Mouse (Mus musculus) heart, postnatal 14 days (tissue): ENCODE results near the gene Capn7. TPM values are rescaled to one million over a fixed set of nuclear protein-coding genes. Genes with fewer than 3 reads are reported as not detected.

ENCODE experiments used
- DNase-seq, 2 experiments: peaks; one replicate each; pipeline ENCODE4 v3.0.0; 2021 to 2022
- intact Hi-C: fragments of 180-260 bp; cut with DNase I; formaldehyde crosslinking; loops from one replicate; pipeline ENCODE4 v1.15.1; 2025
- total RNA-seq, 2 experiments: library from RNA; stranded (reverse); gene quantifications; 2 replicates each; pipeline ENCODE4 v1.2.3; 2021

Gene Capn7
- total RNA-seq, 2 experiments from 2014 or later = 31.3 to 31.5 TPM

- no peak for DNase-seq
- intact Hi-C loops = no loop called here
Measured at GRCm38 (mm10) chr14:31345367-31345766, 8.9 kb downstream of the Capn7 start.

DNA sequence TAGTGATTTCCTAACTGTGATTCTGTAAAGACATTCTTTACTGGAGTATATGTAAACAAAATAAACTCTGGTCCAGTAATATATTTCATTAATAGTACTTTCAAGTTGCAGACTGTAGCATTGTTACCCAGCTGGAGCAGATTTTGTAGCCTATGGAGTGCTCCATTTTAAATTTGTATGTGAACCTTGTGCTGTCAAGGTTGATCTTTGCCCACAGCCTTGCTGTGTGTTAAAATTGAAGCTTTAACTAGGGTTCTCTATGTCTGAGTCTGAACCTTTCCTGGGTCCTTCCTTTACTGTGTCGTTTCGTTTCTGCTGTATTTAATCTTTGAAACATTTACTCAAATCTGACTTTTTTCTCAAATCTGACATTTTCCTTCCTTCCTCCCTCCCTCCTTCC is 25.8 kb downstream of the Capn7 start:
- DNase-seq = no peak
- intact Hi-C loops = loop anchor here (2.0 to 10.0 kb wide), 2 partner anchors 111 to 243 kb away; no protein-coding TSS in a partner anchor

DNA sequence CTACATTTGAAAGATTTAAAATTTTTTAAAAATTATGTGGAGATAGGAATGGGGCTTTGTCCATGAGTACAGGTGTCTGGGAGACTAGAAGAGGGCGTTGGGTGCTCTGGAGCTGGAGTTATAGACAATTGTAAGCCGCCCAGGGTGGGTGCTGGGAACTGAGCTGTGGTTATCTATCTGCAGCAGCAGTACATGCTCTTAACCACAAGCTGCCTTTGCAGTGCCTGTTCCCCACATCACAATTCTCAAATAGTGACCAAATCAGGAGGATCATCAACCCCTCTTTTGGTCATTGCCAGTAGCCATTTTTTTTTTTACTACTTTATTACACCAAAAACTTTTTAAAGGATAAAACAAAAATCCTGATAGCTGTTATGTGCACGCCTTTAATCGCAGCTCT is 28.2 kb downstream of the Capn7 start:
- no peak for DNase-seq
- intact Hi-C loops = loop anchor here (10.0 kb wide), 1 partner anchor 240 kb away; no protein-coding TSS in a partner anchor

DNA sequence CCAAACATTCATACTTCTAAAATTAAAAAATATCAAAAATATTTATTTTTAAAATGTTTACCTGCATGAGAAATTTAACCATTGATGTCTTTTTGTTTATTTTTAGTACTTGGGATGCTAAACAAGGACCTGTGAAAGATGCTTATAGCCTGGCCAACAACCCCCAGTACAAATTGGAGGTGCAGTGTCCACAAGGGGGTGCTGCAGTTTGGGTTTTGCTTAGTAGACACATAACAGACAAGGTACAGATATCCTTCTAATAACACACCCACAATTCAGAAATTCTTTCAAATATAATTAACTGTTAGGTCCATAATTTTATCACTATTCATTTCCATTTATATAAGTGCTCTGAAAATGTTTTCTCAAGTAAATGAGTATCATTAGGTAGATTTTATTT is 28.9 kb downstream of the Capn7 start:
- peak; percentile 77 to 84 for DNase-seq
- intact Hi-C loops = loop anchor here (10.0 kb wide), 1 partner anchor 239 kb away; no protein-coding TSS in a partner anchor

DNA sequence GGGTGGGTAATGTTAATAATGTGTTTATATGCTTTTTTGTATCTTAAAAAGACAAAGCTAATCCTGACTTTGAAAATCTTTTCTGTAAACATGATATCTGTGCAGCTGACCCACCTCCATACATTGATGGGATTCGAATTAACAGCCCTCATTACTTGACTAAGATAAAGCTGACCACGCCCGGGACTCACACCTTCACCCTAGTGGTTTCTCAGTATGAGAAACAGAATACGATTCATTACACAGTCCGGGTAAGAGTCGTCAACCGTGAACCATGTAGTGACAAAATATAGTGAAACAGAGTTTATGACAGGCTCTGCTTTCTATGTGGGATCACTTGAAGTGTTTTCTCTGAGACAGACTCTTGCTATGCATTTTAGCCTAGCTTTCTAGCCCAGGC is 31.5 kb downstream of the Capn7 start:
- DNase-seq = no peak
- intact Hi-C loops = loop anchor here (10.0 kb wide), 1 partner anchor 237 kb away; no protein-coding TSS in a partner anchor

- intact Hi-C loops = loop anchor here (10.0 kb wide), 1 partner anchor 235 kb away; no protein-coding TSS in a partner anchor
- DNase-seq = no peak
Measured at GRCm38 (mm10) chr14:31369377-31369776, 32.9 kb downstream of the Capn7 start.

DNA sequence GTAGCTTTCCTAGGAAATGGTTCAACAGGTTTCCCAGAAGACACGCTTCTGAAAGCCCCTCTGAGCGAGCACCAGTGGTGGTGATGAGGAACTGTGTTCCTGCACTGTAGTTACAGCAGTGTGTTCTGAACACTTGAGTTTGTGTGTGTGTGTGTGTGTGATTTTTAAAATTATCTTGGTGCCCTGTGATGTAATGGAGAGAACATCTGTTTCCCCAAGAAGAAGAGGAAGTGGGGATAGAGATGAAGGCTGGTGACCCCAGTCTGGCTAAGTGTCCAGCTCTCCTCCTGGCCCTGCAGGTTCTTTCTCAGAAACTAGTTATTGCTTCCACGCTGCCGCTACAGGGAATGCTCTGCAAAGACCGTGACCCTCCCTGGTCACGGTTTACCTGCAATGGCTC is 38.0 kb downstream of the Capn7 start:
- intact Hi-C loops = no loop called here

GRCm38 (mm10) chr14:31376331-31376730 is 39.9 kb downstream of the Capn7 start:
- intact Hi-C loops = no loop called here
- DNase-seq = no peak

More for the DNA sequence above, 38.0 kb downstream of the Capn7 start:
- no peak for DNase-seq

DNA sequence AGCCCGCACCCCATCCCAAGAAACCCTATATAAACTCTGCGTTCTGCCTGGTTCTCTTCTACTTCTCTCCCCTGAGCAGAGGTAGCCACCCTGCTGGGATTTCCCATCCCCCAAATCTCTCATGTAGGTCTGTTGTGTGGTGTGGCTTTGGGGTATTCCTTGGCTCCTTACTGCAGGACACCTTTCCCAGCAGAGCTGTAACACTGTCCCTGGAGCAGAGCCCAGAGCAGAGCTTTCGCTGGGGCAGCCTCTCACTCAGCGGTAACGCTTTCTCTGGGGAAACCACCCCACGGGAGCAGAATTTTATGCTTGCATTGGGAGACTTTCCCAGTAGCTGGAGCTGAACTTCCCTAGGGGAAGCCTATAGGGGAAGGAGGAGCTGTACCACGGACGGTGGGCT is 45.8 kb downstream of the Capn7 start:
- intact Hi-C loops = no loop called here
- DNase-seq = no peak

DNA sequence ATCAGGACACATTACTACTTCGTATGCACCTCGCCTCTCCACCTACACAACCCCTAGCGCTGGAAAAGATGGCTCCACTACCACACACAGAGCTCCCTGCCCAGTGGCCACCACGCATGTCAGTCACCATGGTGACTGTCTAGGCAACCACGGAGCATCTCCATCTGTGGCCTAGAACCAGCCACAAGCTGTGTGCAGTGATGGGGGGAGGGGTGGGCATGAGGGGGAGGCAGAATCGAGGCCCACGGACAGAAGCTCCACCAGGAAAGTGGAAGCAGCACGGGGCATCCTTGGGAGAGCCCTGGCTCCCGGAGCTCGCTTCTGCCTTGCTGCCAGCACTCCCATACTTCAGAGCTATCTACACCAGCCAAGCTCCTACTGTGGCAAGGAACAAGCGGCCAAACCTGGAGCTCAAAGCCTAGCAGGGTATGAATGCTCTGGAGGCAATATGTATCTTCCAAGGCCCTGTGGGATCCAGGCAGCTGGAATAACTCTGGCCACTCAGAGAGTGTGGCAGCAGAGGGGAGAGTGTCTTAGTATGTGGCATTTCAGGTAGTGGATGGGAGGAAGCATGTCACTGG is 47.1 kb downstream of the Capn7 start:
- intact Hi-C loops = no loop called here
- no peak for DNase-seq

GRCm38 (mm10) chr14:31384366-31385323 is 48.2 kb downstream of the Capn7 start:
- intact Hi-C loops = no loop called here
- peak; percentile 63 to 73 for DNase-seq

- no peak for DNase-seq
- intact Hi-C loops = no loop called here
Measured at GRCm38 (mm10) chr14:31385406-31385805, 49.0 kb downstream of the Capn7 start.

DNA sequence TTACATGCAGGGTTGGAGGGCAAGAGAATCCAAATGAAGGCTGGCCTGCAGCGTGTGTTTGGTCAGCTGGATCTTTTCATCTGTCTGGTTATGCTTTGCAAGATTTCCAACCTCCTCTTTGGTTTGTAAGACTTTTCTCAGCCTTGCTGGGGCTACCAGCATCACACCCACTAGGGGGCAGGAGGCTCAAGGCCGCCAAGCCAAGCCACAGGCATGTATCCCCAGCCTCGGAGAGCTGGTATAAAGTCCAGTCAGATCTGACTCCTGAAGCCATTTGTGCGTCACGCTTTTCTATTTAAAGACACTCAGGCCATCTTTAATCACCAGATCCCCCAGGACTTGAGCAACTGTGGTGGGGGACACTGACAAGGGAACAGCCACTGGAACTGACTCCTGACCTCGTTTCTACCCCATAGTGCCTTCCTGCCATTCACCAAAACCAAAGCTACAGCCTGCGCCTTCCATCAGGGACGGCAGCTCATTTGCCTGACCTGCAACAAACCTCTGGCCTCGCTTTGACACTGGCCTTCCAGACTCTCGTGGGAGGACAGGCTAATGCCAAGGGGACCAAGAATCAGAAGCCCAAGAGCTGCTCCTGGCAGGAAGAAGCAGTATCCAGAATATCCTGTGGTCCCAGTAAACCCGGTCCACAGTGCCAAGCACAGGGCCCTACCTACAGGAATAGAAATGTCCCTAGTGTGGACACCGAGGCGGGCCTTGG is 49.7 kb downstream of the Capn7 start:
- intact Hi-C loops = loop anchor here (1.0 kb wide), 2 partner anchors 50 to 86 kb away; partner anchors contain the start of gene Sh3bp5
- peak; percentile 85 to 90 for DNase-seq

DNA sequence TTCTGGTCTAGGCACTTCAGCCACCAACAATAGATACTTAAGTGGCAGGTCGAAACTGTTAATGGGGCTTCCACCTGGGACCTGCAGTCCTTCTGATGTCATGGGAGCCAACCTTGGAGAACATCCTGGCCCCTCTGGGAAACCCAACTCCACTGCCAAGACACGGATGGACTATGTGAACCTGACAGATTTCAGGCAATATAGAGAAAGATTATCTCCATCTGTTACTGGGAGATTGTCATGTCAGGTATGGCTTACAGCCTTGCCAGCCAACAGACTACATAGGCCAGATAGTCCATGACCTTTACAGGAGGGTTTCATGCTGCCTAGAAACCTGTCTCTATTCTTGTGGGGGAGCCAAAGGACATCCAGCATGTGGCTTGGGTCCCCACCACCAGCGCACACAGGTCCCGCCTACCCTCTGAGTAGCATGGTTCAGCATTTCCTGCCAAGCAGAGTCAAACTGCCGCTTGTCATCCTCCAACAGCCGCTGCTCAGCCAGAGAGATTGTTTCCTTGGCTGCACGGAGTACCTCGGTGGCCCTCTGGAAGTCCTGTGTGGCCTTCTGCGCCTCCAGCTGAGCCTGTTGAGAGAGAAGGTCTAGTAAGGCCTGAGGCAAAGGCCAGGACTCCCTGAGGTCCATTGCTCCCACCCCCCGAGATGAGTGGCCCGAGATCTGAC is 51.0 kb downstream of the Capn7 start:
- intact Hi-C loops = no loop called here
- no peak for DNase-seq

DNA sequence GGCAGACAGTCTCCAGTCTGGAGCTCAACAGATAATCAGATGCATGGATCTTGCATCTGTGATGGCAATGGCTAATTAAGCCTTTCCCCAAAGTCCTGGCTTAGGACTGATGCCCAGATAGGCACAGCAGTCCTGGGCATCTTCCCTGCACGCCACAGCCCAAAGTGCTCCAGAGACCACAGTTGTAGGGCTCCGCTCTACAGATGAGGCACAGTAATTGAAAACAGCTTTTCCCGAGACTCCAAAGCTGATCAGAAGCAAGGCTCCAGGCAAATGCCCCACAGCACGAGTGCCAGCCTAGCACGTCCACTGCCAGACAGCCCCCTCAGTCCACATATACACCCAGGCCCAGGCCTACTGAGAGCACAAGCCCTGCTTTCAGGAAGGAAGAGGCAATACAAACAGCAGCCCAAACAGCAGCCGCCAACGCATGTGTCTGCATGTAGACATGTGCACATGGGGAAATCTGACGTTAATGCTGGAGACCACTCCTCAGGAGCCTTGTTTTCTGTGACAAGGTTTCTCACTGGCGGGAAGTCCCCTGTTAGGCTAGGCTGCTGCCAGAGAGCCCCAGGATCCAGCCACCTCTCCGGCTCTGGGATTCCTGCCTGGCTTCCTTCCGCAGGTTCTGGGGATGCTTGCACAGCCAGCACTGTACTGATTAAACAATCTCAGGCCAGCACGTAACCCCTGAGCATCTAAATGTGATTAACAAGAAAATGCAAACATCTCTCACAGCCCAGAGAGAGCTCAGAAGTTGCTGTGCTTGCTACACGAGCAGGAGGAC is 51.8 kb downstream of the Capn7 start:
- DNase-seq = no peak
- intact Hi-C loops = no loop called here

DNA sequence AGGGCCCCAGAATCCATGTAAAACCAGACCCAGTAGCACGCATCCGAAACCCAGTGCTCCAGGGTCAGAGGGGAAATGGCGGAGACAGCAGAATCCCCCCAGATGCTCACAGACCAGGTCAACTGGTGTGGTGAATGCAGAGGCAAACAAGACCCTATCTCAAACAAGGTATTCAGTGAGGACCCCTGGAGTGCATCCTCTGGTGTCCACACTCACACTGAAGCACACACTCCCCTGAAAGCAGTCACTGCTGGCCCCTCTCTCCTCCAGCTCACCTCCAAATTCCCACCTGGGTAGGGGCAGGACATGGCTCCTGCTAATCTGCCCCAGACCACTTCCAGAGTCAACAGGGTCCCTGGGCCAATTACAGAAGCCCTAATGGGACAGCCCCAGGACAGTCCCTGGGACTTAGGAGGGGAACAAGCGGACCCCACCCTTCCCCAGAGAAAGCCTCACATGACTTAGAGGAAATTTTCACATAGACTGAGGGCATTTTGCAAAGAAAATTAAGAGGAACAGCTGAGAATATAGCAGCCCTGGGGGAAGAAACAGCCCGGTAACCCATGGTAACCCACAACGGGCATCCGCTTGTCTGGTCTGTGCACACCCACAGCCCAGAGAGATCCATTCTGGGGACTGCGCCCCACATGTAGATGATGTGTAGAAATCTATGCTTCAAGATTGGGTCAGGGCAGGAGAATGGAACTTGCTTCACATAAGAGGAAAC is 53.1 kb downstream of the Capn7 start:
- intact Hi-C loops = no loop called here
- no peak for DNase-seq

DNA sequence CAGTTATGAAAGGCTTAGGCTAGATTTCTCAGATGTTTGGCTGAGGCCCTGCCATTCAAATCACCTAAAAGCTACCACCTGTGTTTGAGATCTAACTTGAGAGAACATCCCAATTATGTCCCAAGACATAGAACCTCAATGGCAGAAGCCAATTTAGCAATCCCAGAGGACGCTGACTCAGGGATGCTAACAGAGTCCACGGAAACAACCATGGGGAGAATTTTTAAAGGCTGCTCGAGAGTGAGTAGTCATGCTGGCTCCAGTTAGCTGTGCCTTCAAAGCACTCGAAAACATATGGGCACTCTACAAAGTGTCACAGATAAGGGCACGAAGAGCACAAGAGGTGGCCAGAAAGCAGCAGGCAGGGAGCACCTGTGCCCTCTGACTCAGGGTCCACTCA is 55.9 kb downstream of the Capn7 start:
- intact Hi-C loops = no loop called here
- DNase-seq = no peak

DNA sequence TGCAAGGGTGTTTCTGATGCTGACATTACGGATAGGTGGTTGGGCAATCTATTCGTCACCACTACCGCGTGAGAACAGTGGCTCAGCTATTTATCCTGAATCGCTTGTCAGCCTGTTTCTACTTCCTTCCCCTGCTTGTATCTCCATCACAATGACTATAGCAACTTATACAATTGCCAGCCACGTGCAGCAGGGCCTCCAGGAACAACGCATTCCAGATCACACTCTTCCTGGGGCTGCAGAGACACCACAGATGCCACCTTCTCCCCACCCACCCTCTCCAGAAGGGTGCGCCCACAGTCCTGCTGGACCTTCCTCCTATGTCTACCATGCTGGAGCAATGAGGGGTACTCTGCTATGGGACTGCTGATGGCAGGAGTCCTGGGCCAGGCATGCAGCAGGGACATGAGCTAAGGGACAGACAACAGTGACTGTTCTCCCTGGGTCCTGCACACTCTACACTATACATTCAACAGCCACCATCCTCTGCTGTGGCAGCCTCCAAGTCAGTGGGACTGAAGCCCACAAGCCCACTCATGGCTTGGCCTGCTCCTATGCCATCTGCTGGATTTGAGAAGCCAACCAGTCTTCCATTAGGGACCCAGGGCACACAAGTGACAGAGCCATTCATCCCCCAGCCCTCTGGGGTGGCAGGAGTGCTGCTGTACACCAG is 56.6 kb downstream of the Capn7 start:
- intact Hi-C loops = no loop called here
- DNase-seq = no peak
